Mouse (Mus musculus): ENCODE measurements around the gene Mxd4. TPM values are rescaled to one million over a fixed set of nuclear protein-coding genes. Genes with fewer than 3 reads are reported as not detected.

Mxd4 gene
- polyA plus RNA-seq, 1 experiment, result 31.0 TPM

DNA sequence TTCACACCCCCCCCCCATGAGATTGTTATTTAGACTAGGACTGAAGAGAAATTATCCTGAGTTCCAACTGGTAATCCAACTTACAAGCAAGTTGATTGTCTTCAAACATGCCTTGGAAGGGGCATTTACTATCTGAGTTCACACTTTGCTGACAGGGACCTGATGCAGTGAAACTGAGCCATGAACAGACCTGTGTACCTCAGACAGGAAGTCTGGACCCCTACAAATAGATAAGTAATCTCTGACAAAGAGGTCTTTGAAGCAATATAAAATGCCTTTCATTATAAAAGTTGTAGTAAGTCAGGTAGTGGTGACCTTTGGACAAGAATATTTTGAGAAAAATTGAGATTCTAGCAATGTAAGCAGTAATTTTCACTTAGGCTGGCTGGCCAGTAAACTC lies 39.0 kb downstream of the Mxd4 start:
- H3K4me3 ChIP-seq (replicated peaks), result no peak overlapping the region
- H3K36me3 ChIP-seq (replicated peaks; ENCODE audit: low read length), result peaks cover 8% of the 10 kb centered on the region
- TF ChIP-seq FLI1 (IDR thresholded peaks at IDR 0.05; ENCODE audit: low read length) (no peak), GATA1 (IDR thresholded peaks at IDR 0.05; ENCODE audit: borderline replicate concordance, low read length) (no peak)
- H3K4me1 ChIP-seq, result peaks cover 7% of the 10 kb centered on the region; the same call in 1 of the 2 replicates
- H3K9me3 ChIP-seq, result no peaks in the 10 kb centered on the region
- H3K27me3 ChIP-seq (replicated peaks), result no peaks in the 10 kb centered on the region

DNA sequence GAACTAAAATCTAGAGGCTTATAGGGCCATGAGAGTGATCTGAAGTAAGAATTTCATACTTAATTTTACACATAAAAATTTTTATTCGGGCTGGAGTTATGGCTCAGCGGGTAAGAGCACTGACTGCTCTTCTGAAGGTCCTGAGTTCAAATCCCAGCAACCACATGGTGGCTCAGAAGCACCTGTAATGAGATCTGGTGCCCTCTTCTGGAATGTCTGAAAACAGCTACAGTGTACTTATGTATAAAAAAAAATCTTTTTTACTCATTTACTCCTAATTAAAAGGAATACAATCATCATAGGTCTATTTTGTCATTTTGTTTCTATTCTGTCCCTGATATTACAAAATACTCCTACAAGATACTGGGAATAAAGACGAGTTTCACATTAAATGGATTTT lies 40.0 kb downstream of the Mxd4 start:
- Histone ChIP-seq H3K9me3 (no peaks in the 10 kb centered on the region), H3K36me3 (replicated peaks; ENCODE audit: low read length) (no peaks in the 10 kb centered on the region), H3K4me3 (replicated peaks) (no peak overlapping the region), H3K27me3 (replicated peaks) (no peaks in the 10 kb centered on the region), H3K4me1 (peaks cover 7% of the 10 kb centered on the region; the same call in 1 of the 2 replicates)
- TF ChIP-seq FLI1 (IDR thresholded peaks at IDR 0.05; ENCODE audit: low read length), result no peak
- TF ChIP-seq GATA1 (IDR thresholded peaks at IDR 0.05; ENCODE audit: borderline replicate concordance, low read length), result no peak

GRCm38 (mm10) chr5:34139751-34140150 lies 47.8 kb downstream of the Mxd4 start:
- H3K36me3 ChIP-seq (replicated peaks; ENCODE audit: low read length), result no peaks in the 10 kb centered on the region
- H3K4me3 ChIP-seq (replicated peaks), result no peak overlapping the region
- TF ChIP-seq GATA1 (IDR thresholded peaks at IDR 0.05; ENCODE audit: borderline replicate concordance, low read length) (no peak), FLI1 (IDR thresholded peaks at IDR 0.05; ENCODE audit: low read length) (no peak)
- H3K27me3 ChIP-seq (replicated peaks), result peaks cover 2% of the 10 kb centered on the region
- no peaks in the 10 kb centered on the region; the same call in 1 of the 2 replicates for H3K4me1 ChIP-seq
- H3K9me3 ChIP-seq, result no peaks in the 10 kb centered on the region

- Histone ChIP-seq H3K9me3 (no peaks in the 10 kb centered on the region), H3K36me3 (replicated peaks; ENCODE audit: low read length) (no peaks in the 10 kb centered on the region), H3K27me3 (replicated peaks) (peaks cover 4% of the 10 kb centered on the region), H3K4me3 (replicated peaks) (no peak overlapping the region), H3K4me1 (no peaks in the 10 kb centered on the region)
- no peak for TF ChIP-seq FLI1 (IDR thresholded peaks at IDR 0.05; ENCODE audit: low read length)
- TF ChIP-seq GATA1 (IDR thresholded peaks at IDR 0.05; ENCODE audit: borderline replicate concordance, low read length), result no peak
These were observed 54.8 kb downstream of the Mxd4 start for GRCm38 (mm10) chr5:34132731-34133130.

DNA sequence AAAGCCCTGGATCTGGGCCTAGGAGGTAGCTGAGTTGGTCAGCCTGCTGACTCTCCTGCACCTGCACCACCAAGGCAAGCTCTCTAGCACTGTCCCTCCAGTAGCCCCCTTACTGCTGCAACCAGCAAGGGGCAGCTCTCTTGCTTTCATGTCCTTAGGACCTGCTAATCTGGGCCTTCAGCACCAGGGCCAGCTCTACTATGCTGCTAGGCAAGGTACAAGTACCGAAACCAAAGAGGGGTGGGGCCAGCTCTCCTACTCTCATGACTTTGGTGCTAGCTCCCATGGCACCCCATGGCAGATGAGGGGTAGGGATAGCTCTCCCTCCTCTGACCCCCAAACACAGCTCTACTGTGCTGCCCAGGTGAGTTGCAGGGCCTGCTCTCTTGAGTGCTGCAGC lies 63.4 kb downstream of the Mxd4 start:
- H3K4me3 ChIP-seq (replicated peaks), result no peak overlapping the region
- H3K36me3 ChIP-seq (replicated peaks; ENCODE audit: low read length), result no peaks in the 10 kb centered on the region
- no peaks in the 10 kb centered on the region; the same call in 1 of the 2 replicates for H3K4me1 ChIP-seq
- 0 out of 2 replicates have a peak, but pooled peaks cover 6% of the 10 kb centered on the region for H3K9me3 ChIP-seq
- peaks cover 12% of the 10 kb centered on the region for H3K27me3 ChIP-seq (replicated peaks)
- no peak for TF ChIP-seq FLI1 (IDR thresholded peaks at IDR 0.05; ENCODE audit: low read length)
- TF ChIP-seq GATA1 (IDR thresholded peaks at IDR 0.05; ENCODE audit: borderline replicate concordance, low read length), result no peak

Other genes starting within 250 kb of the Mxd4 start
- gene Gm1673, start 204.3 kb downstream of the Mxd4 start, polyA plus RNA-seq (2012; ENCODE audit: insufficient read depth, low replicate concordance), result 15.8 and 92.9 TPM in 2 replicates
- 0.57 and 1.3 TPM in 2 replicates for gene Nat8l, start 191.7 kb downstream of the Mxd4 start, polyA plus RNA-seq (2012; ENCODE audit: insufficient read depth, low replicate concordance)
- gene Poln, start 18.3 kb downstream of the Mxd4 start, polyA plus RNA-seq (2012; ENCODE audit: insufficient read depth, low replicate concordance), result 0.21 TPM in 1 of 2 replicates, not detected in the other
- gene Haus3, start 18.2 kb downstream of the Mxd4 start, polyA plus RNA-seq (2012; ENCODE audit: insufficient read depth, low replicate concordance), result 1.6 TPM in 1 of 2 replicates, not detected in the other
- gene Zfyve28, start 100.7 kb upstream of the Mxd4 start, polyA plus RNA-seq (2012; ENCODE audit: insufficient read depth, low replicate concordance), result 0.37 and 4.0 TPM in 2 replicates
- gene Cfap99, start 100.9 kb upstream of the Mxd4 start, polyA plus RNA-seq (2012; ENCODE audit: insufficient read depth, low replicate concordance), result 0.15 TPM in 1 of 2 replicates, not detected in the other
- 6.2 and 26.8 TPM in 2 replicates for gene Rnf4, start 148.6 kb upstream of the Mxd4 start, polyA plus RNA-seq (2012; ENCODE audit: insufficient read depth, low replicate concordance)
- gene Fam193a, start 182.2 kb upstream of the Mxd4 start, polyA plus RNA-seq (2012; ENCODE audit: insufficient read depth, low replicate concordance), result 6.6 and 13.3 TPM in 2 replicates